Mouse (Mus musculus) ES-Bruce4 (cell line): Measurements from ENCODE around the gene Gm29797.

Source experiments
- CTCF ChIP-seq: IDR thresholded peaks from one replicate; pipeline ENCODE4 v1.8.1; 2011; ENCODE audit warnings: low read depth, low read length
- EP300 ChIP-seq: IDR thresholded peaks from 2 replicates; pipeline ENCODE4 v1.6.1; 2011; ENCODE audit warnings: low read depth, low read length; ENCODE audit not compliant: insufficient read depth
- POLR2A ChIP-seq: IDR thresholded peaks from one replicate; pipeline ENCODE4 v1.8.1; 2011; ENCODE audit warnings: low read length; ENCODE audit not compliant: insufficient read depth

DNA sequence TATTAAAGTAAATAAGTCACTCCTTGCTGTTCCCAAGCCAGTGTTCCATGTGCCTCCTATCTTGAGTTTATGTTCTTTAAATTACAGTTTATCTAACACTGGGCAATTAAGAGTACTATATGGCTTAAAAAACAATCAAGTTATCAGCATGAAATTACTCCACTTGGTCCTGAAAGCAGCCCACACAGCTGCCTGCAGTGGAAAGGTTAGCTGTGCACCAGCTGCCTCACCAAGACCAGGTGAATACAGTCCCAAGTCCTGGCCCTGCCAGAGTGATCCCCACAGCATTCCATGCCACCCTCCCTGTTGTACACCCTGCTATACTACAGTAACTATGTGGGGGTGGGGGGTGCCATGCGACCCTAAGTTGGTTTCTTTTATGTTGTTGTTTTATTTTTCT is 3.3 kb upstream of the Gm29797 start:
- TF ChIP-seq CTCF (no peak), POLR2A (no peak), EP300 (no peak)
